In genomic region chr2:62503326-62503725, GRCm38 (mm10) we compare ENCODE assay signal across 32 mouse cellular contexts. TPM values are rescaled to one million over a fixed set of nuclear protein-coding genes. Genes with fewer than 3 reads are reported as not detected.
DNase-seq lines count a peak whose midpoint lies in the region; ATAC-seq and TF ChIP-seq lines count a peak whose summit lies in the region.
"Had no signal": no experiment of that assay in that cellular context is flagged by ENCODE, and none has a peak within 500 bp of the region (broad histone marks: within the 10 kb centered on the region; RNA-seq: fewer than 3 reads in every experiment).

No protein-coding gene starts in this region.

- H3K4me2 ChIP-seq in forebrain, postnatal 0 days (ENCODE audit: low read depth): no peak overlapping the region
- H3K4me2 ChIP-seq: embryonic facial prominence, embryonic 12.5 days; embryonic facial prominence, embryonic 15.5 days; heart, embryonic 13.5 days; hindbrain, embryonic 14.5 days had no signal

- no peaks in the 10 kb centered on the region for H3K36me3 ChIP-seq in forebrain, postnatal 0 days (ENCODE audit: insufficient read depth)
- H3K36me3 ChIP-seq in forebrain, embryonic 10.5 days (replicated peaks): no peaks in the 10 kb centered on the region
- H3K36me3 ChIP-seq: embryonic facial prominence, embryonic 12.5 days; embryonic facial prominence, embryonic 15.5 days; heart, embryonic 10.5 days; heart, embryonic 13.5 days had no signal

- no peak for TF ChIP-seq POLR2A in cortical plate, adult 2 months (IDR thresholded peaks at IDR 0.05; ENCODE audit: extremely low read depth, insufficient read depth, low read length)

- no peak for TF ChIP-seq CTCF in forebrain, postnatal 0 days (IDR thresholded peaks at IDR 0.05; ENCODE audit: low read depth)
- no peak for TF ChIP-seq CTCF in left cerebral cortex, adult 2 months (IDR thresholded peaks at IDR 0.05)
- no peak for TF ChIP-seq CTCF in cortical plate, adult 2 months (IDR thresholded peaks at IDR 0.05; ENCODE audit: extremely low read depth, insufficient read depth, low read length)

- 66% methylated on average over 5 of the region's 5 CpGs for WGBS in forebrain, postnatal 0 days
- WGBS in forebrain, embryonic 10.5 days: 86% methylated on average over 5 of the region's 5 CpGs

- 0 out of 2 replicates have a peak, but pooled peaks have one; percentile 12 for ATAC-seq in forebrain, postnatal 0 days
- ATAC-seq: CD4-positive, CD25-positive, alpha-beta regulatory T cell, adult 4 months; forebrain, embryonic 14.5 days; hindbrain, postnatal 0 days; inflammation-experienced regulatory T-cells, adult 6 months; intestine, embryonic 16.5 days had no signal

- H3K27me3 ChIP-seq in forebrain, postnatal 0 days (ENCODE audit: insufficient read depth, low read length): no peaks in the 10 kb centered on the region
- H3K27me3 ChIP-seq in forebrain, embryonic 10.5 days (ENCODE audit: poor library complexity, severe bottlenecking): no peaks in the 10 kb centered on the region
- H3K27me3 ChIP-seq: embryonic facial prominence, embryonic 12.5 days; embryonic facial prominence, embryonic 15.5 days; heart, embryonic 13.5 days had no signal

- no peaks in the 10 kb centered on the region for H3K9me3 ChIP-seq in forebrain, postnatal 0 days (ENCODE audit: low read length)
- no peaks in the 10 kb centered on the region for H3K9me3 ChIP-seq in forebrain, embryonic 10.5 days
- H3K9me3 ChIP-seq: embryonic facial prominence, embryonic 12.5 days; embryonic facial prominence, embryonic 15.5 days; heart, embryonic 10.5 days; heart, embryonic 13.5 days had no signal

- intact Hi-C loops in left cerebral cortex, adult 2 months (cut with DNase I): loop anchor here (2.0 to 5.0 kb wide), 3 partner anchors 15 to 124 kb away; partner anchors contain the start of gene Fap

- no peak for DNase-seq in forebrain, postnatal 0 days
- no peak for DNase-seq in forebrain, embryonic 10.5 days (ENCODE audit: extremely low spot score, low spot score)
- DNase-seq in left cerebral cortex, adult 2 months (ENCODE audit: extremely low spot score in 1 of 2, low spot score in 2 of 2): no peak
- no peak for DNase-seq in left cerebral cortex, adult 8-10 months (ENCODE audit: low spot score in 2 of 2)
- no peak for DNase-seq in adrenal gland, adult (ENCODE audit: inconsistent age in 2 of 2, low spot score in 1 of 2)
- DNase-seq: adrenal gland, adult 8-10 months; adrenal gland, postnatal 25 days; cerebellum, adult 18-20 months; cerebellum, adult 9-10 months; cerebellum, postnatal 14 days; gastrocnemius, postnatal 10 days; gastrocnemius, postnatal 36 days; heart, adult 2 months; heart, postnatal 14 days; heart, postnatal 4 days had no signal

- no peak overlapping the region for H3K4me3 ChIP-seq in forebrain, postnatal 0 days (ENCODE audit: low read depth, low read length)
- no peak overlapping the region for H3K4me3 ChIP-seq in forebrain, embryonic 10.5 days
- H3K4me3 ChIP-seq in left cerebral cortex, adult 2 months: no peak overlapping the region
- H3K4me3 ChIP-seq in cortical plate, adult 2 months (ENCODE audit: insufficient read depth, low read length): no peak overlapping the region
- H3K4me3 ChIP-seq: embryonic facial prominence, embryonic 12.5 days; embryonic facial prominence, embryonic 15.5 days; heart, adult 2 months; heart, embryonic 10.5 days; heart, embryonic 13.5 days had no signal

- no peaks in the 10 kb centered on the region for H3K4me1 ChIP-seq in forebrain, postnatal 0 days (ENCODE audit: insufficient read depth)
- peaks cover 13% of the 10 kb centered on the region for H3K4me1 ChIP-seq in forebrain, embryonic 10.5 days
- peaks cover 3% of the 10 kb centered on the region; the same call in 1 of the 2 replicates for H3K4me1 ChIP-seq in cortical plate, adult 2 months (ENCODE audit: control insufficient read depth, insufficient read depth, low read length)
- H3K4me1 ChIP-seq: embryonic facial prominence, embryonic 12.5 days; embryonic facial prominence, embryonic 15.5 days; heart, embryonic 10.5 days; heart, embryonic 13.5 days had no signal

- H3K27ac ChIP-seq in forebrain, postnatal 0 days (ENCODE audit: low read depth, low read length): peak overlapping the region; percentile 48; the same call in 1 of the 2 replicates
- H3K27ac ChIP-seq in forebrain, embryonic 10.5 days: no peak overlapping the region
- peak overlapping the region; percentile 74 for H3K27ac ChIP-seq in left cerebral cortex, adult 2 months
- peak overlapping the region; percentile 64; the same call in 1 of the 2 replicates for H3K27ac ChIP-seq in cortical plate, adult 2 months (ENCODE audit: insufficient read depth, low read length)
- H3K27ac ChIP-seq: embryonic facial prominence, embryonic 12.5 days; embryonic facial prominence, embryonic 15.5 days; heart, adult 2 months; heart, embryonic 10.5 days; heart, embryonic 13.5 days; hindbrain, embryonic 14.5 days; hindbrain, postnatal 0 days had no signal

- no peak overlapping the region for H3K9ac ChIP-seq in forebrain, postnatal 0 days
- H3K9ac ChIP-seq: embryonic facial prominence, embryonic 12.5 days; embryonic facial prominence, embryonic 15.5 days; heart, embryonic 13.5 days; hindbrain, embryonic 14.5 days had no signal

RNA-seq across cellular contexts. Expression of gene Gcg, which starts 19.9 kb away (rescaled TPM):
- 1.0 and 1.2 TPM in 2 replicates for total RNA-seq in forebrain, postnatal 0 days (2014; rRNA removed)
- polyA plus RNA-seq in forebrain, postnatal 0 days (2015; fragmentation: Nextera tagmentation; extraction: Ambion mirVana): 0.33 and 1.3 TPM in 2 replicates
- polyA plus RNA-seq in forebrain, embryonic 10.5 days (2016; fragmentation: Nextera tagmentation; extraction: Ambion mirVana): not detected in 2 replicates
- under 1 TPM in 1 of 2 experiments, not detected in 1; 0.50 TPM for total RNA-seq in left cerebral cortex, adult 2 months (2021)
- total RNA-seq in left cerebral cortex, adult 8-10 months (2022): not detected
- polyA plus RNA-seq in cortical plate, adult 2 months (2012; rRNA removed): not detected in 2 replicates
- total RNA-seq: adrenal gland, adult 8-10 months; adrenal gland, postnatal 25 days; gastrocnemius, adult 18-20 months; gastrocnemius, postnatal 36 days; granulocyte monocyte progenitor cell, adult 5-6 weeks; heart, adult 2 months; heart, postnatal 14 days; heart, postnatal 4 days; MEL had no signal
- polyA plus RNA-seq: C2C12; CD4-positive, CD25-positive, alpha-beta regulatory T cell, adult 4 months; embryonic facial prominence, embryonic 15.5 days; heart, adult 2 months; heart, embryonic 13.5 days; heart, embryonic 16.5 days; hindbrain, embryonic 11.5 days; hindbrain, embryonic 14.5 days had no signal
